Mouse (Mus musculus): Measurements from ENCODE around the gene Lhfp.

DNA sequence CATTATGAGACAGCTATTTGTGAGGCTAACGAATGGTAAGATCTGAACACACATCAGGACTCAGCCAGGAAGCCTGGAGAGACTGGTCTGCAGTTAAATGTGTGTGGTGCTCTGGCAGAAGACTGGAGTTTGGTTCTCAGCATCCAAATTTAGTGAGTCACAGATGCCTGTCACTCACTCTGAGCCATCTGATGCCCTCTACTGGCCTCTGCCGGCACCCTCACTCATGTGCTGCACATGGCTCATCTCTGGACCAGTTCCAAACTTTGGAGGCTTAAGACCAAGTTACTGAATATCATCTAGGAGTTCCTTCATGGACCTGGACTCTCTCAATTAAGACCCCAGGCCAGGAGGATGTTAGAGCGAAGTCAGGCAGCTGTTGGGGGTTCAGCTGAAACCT is 198.8 kb downstream of the Lhfp start:
- TF ChIP-seq CTCF (IDR thresholded peaks at IDR 0.05; ENCODE audit: control insufficient read depth, insufficient read depth, insufficient read length) (no peak), USF1 (IDR thresholded peaks at IDR 0.05; ENCODE audit: low read depth) (no peak)

Data from C2C12 (cell line).